Mouse (Mus musculus): Measurements from ENCODE around the gene Mettl16. TPM values are rescaled to one million over a fixed set of nuclear protein-coding genes. Genes with fewer than 3 reads are reported as not detected.
"Not testable (repeated sequence)": the region's sequence is repeated elsewhere in the genome, so short reads cannot be mapped to it uniquely, and the experiment has no call there.

The Mettl16 gene
- polyA plus RNA-seq, 1 experiment from 2014 or later, result 72.4 TPM

- Histone ChIP-seq H3K36me3 (peaks cover 90% of the 10 kb centered on the region), H3K9me3 (replicated peaks) (no peaks in the 10 kb centered on the region), H3K27me3 (ENCODE audit: low read depth, poor library complexity, severe bottlenecking) (no peaks in the 10 kb centered on the region), H3K4me1 (0 out of 2 replicates have a peak, but pooled peaks cover 3% of the 10 kb centered on the region), H3K4me3 (no peak overlapping the region), H3K27ac (no peak overlapping the region)
- WGBS, result 94% methylated on average over 6 of the region's 6 CpGs
- DNase-seq (ENCODE audit: low spot score), result no peak
Measured at GRCm38 (mm10) chr11:74808251-74808853, 37.7 kb downstream of the Mettl16 start.

- Histone ChIP-seq H3K36me3 (peaks cover 91% of the 10 kb centered on the region), H3K4me3 (no peak overlapping the region)
Measured at GRCm38 (mm10) chr11:74810134-74810533, 39.5 kb downstream of the Mettl16 start.

GRCm38 (mm10) chr11:74811027-74811426 lies 40.4 kb downstream of the Mettl16 start:
- 37% methylated on average over 3 of the region's 3 CpGs for WGBS
- not testable (repeated sequence) for H3K27me3 ChIP-seq (ENCODE audit: low read depth, poor library complexity, severe bottlenecking); H3K9me3 ChIP-seq (replicated peaks); H3K4me3 ChIP-seq; DNase-seq (ENCODE audit: low spot score); H3K4me1 ChIP-seq; H3K27ac ChIP-seq
- peaks cover 89% of the 10 kb centered on the region for H3K36me3 ChIP-seq

More at GRCm38 (mm10) chr11:74810134-74810533, 39.5 kb downstream of the Mettl16 start:
- DNase-seq (ENCODE audit: low spot score), result no peak
- no peaks in the 10 kb centered on the region for H3K9me3 ChIP-seq (replicated peaks)
- no peaks in the 10 kb centered on the region for H3K27me3 ChIP-seq (ENCODE audit: low read depth, poor library complexity, severe bottlenecking)
- no peak overlapping the region for H3K27ac ChIP-seq
- H3K4me1 ChIP-seq, result 0 out of 2 replicates have a peak, but pooled peaks cover 3% of the 10 kb centered on the region

- Histone ChIP-seq H3K4me3 (no peak overlapping the region), H3K27ac (no peak overlapping the region), H3K9me3 (replicated peaks) (no peaks in the 10 kb centered on the region), H3K27me3 (ENCODE audit: low read depth, poor library complexity, severe bottlenecking) (no peaks in the 10 kb centered on the region), H3K4me1 (0 out of 2 replicates have a peak, but pooled peaks cover 3% of the 10 kb centered on the region), H3K36me3 (peaks cover 89% of the 10 kb centered on the region)
- no peak for DNase-seq (ENCODE audit: low spot score)
- 59% methylated on average over 5 of the region's 5 CpGs for WGBS
Measured at GRCm38 (mm10) chr11:74811538-74811937, 40.9 kb downstream of the Mettl16 start.

- H3K4me1 ChIP-seq, result 0 out of 2 replicates have a peak, but pooled peaks cover 3% of the 10 kb centered on the region
- no peak overlapping the region for H3K27ac ChIP-seq
- no peak for DNase-seq (ENCODE audit: low spot score)
- H3K4me3 ChIP-seq, result no peak overlapping the region
- H3K9me3 ChIP-seq (replicated peaks), result no peaks in the 10 kb centered on the region
- H3K27me3 ChIP-seq (ENCODE audit: low read depth, poor library complexity, severe bottlenecking), result no peaks in the 10 kb centered on the region
- peaks cover 84% of the 10 kb centered on the region for H3K36me3 ChIP-seq
Measured at GRCm38 (mm10) chr11:74815795-74816194, 45.2 kb downstream of the Mettl16 start.

GRCm38 (mm10) chr11:74820921-74821320 lies 50.3 kb downstream of the Mettl16 start:
- no peaks in the 10 kb centered on the region for H3K27me3 ChIP-seq (ENCODE audit: low read depth, poor library complexity, severe bottlenecking)
- H3K9me3 ChIP-seq (replicated peaks), result no peaks in the 10 kb centered on the region
- 73% methylated on average over 1 of the region's 1 CpGs for WGBS
- no peak overlapping the region for H3K4me3 ChIP-seq
- no peak for DNase-seq (ENCODE audit: low spot score)
- H3K36me3 ChIP-seq, result peaks cover 59% of the 10 kb centered on the region
- no peaks in the 10 kb centered on the region for H3K4me1 ChIP-seq
- H3K27ac ChIP-seq, result no peak overlapping the region

GRCm38 (mm10) chr11:74821463-74821862 lies 50.8 kb downstream of the Mettl16 start:
- H3K27ac ChIP-seq, result no peak overlapping the region
- no peaks in the 10 kb centered on the region for H3K9me3 ChIP-seq (replicated peaks)
- no peaks in the 10 kb centered on the region for H3K27me3 ChIP-seq (ENCODE audit: low read depth, poor library complexity, severe bottlenecking)
- H3K4me1 ChIP-seq, result no peaks in the 10 kb centered on the region
- 41% methylated on average over 1 of the region's 1 CpGs for WGBS
- DNase-seq (ENCODE audit: low spot score), result no peak
- H3K4me3 ChIP-seq, result no peak overlapping the region
- H3K36me3 ChIP-seq, result peaks cover 54% of the 10 kb centered on the region

GRCm38 (mm10) chr11:74822746-74823440 lies 52.3 kb downstream of the Mettl16 start:
- H3K4me1 ChIP-seq, result no peaks in the 10 kb centered on the region
- H3K27ac ChIP-seq, result no peak overlapping the region
- H3K9me3 ChIP-seq (replicated peaks), result no peaks in the 10 kb centered on the region
- no peak for DNase-seq (ENCODE audit: low spot score)
- H3K4me3 ChIP-seq, result no peak overlapping the region
- H3K36me3 ChIP-seq, result peaks cover 40% of the 10 kb centered on the region
- 0 out of 2 replicates have a peak, but pooled peaks cover 5% of the 10 kb centered on the region for H3K27me3 ChIP-seq (ENCODE audit: low read depth, poor library complexity, severe bottlenecking)
- 83% methylated on average over 7 of the region's 7 CpGs for WGBS

GRCm38 (mm10) chr11:74826151-74826550 lies 55.5 kb downstream of the Mettl16 start:
- H3K27ac ChIP-seq, result no peak overlapping the region
- no peak for DNase-seq (ENCODE audit: low spot score)
- WGBS, result 68% methylated on average over 7 of the region's 7 CpGs
- H3K4me1 ChIP-seq, result peaks cover 20% of the 10 kb centered on the region
- peaks cover 18% of the 10 kb centered on the region for H3K36me3 ChIP-seq
- H3K4me3 ChIP-seq, result no peak overlapping the region
- no peaks in the 10 kb centered on the region for H3K9me3 ChIP-seq (replicated peaks)
- peaks cover 13% of the 10 kb centered on the region; the same call in 1 of the 2 replicates for H3K27me3 ChIP-seq (ENCODE audit: low read depth, poor library complexity, severe bottlenecking)

- DNase-seq (ENCODE audit: low spot score), result no peak
- Histone ChIP-seq H3K9me3 (replicated peaks) (no peaks in the 10 kb centered on the region), H3K27me3 (ENCODE audit: low read depth, poor library complexity, severe bottlenecking) (peaks cover 13% of the 10 kb centered on the region; the same call in 1 of the 2 replicates), H3K4me1 (peaks cover 20% of the 10 kb centered on the region), H3K4me3 (no peak overlapping the region), H3K27ac (no peak overlapping the region), H3K36me3 (peaks cover 18% of the 10 kb centered on the region)
- 91% methylated on average over 5 of the region's 5 CpGs for WGBS
Measured at GRCm38 (mm10) chr11:74826702-74827101, 56.1 kb downstream of the Mettl16 start.

GRCm38 (mm10) chr11:74827791-74828403 lies 57.3 kb downstream of the Mettl16 start:
- 77% methylated on average over 7 of the region's 7 CpGs for WGBS
- no peak for DNase-seq (ENCODE audit: low spot score)
- no peak overlapping the region for H3K4me3 ChIP-seq
- no peaks in the 10 kb centered on the region for H3K9me3 ChIP-seq (replicated peaks)
- no peak overlapping the region for H3K27ac ChIP-seq
- peaks cover 29% of the 10 kb centered on the region for H3K4me1 ChIP-seq
- peaks cover 15% of the 10 kb centered on the region for H3K36me3 ChIP-seq
- H3K27me3 ChIP-seq (ENCODE audit: low read depth, poor library complexity, severe bottlenecking), result peaks cover 13% of the 10 kb centered on the region; the same call in 1 of the 2 replicates

GRCm38 (mm10) chr11:74828404-74828931 lies 57.8 kb downstream of the Mettl16 start:
- H3K4me3 ChIP-seq, result no peak overlapping the region
- peaks cover 34% of the 10 kb centered on the region for H3K4me1 ChIP-seq
- no peaks in the 10 kb centered on the region for H3K9me3 ChIP-seq (replicated peaks)
- 22% methylated on average over 2 of the region's 2 CpGs for WGBS
- no peak for DNase-seq (ENCODE audit: low spot score)
- peaks cover 13% of the 10 kb centered on the region; the same call in 1 of the 2 replicates for H3K27me3 ChIP-seq (ENCODE audit: low read depth, poor library complexity, severe bottlenecking)
- H3K36me3 ChIP-seq, result peaks cover 9% of the 10 kb centered on the region
- H3K27ac ChIP-seq, result no peak overlapping the region

All from limb, embryonic 10.5 days (tissue).